Mouse (Mus musculus) skeletal muscle tissue, adult 2 months (tissue): ENCODE measurements around the gene Gm6710.
"Not testable (repeated sequence)": the region's sequence is repeated elsewhere in the genome, so short reads cannot be mapped to it uniquely, and the experiment has no call there.

ENCODE experiments used
- DNase-seq: peaks from one replicate; pipeline ENCODE4 v3.0.0-alpha.2; 2012; ENCODE audit warnings: low read depth, low spot score

The Gm6710 gene

DNA sequence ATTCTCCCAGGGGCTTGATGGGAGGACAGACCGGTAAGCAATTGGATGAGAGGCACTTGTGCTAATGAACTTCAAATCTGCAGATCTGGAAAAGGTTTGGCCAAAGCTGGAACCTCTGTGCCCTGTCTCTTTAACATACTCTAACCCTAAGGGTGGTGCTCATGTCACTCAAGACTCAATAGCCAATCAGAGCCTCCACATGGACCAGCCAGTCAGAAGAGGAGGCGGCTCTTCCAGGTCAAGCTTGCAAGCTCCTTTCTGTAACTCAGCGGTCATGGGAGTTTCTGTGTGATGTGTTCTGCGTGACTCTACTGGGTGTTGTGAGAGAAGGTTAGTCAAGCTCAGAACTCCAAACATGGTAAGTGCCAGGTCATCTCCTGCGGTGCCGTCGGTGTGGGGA is at the start of gene Gm6710:
Gene Gm6710, plus strand, starts transcription at position 196 of the 400 bp plus-strand sequence.
- not testable (repeated sequence) for DNase-seq
